Mouse (Mus musculus): ENCODE results near the gene Dgki. TPM values are rescaled to one million over a fixed set of nuclear protein-coding genes. Genes with fewer than 3 reads are reported as not detected.

Dgki gene
- total and polyA plus RNA-seq, 3 experiments: not detected

DNA sequence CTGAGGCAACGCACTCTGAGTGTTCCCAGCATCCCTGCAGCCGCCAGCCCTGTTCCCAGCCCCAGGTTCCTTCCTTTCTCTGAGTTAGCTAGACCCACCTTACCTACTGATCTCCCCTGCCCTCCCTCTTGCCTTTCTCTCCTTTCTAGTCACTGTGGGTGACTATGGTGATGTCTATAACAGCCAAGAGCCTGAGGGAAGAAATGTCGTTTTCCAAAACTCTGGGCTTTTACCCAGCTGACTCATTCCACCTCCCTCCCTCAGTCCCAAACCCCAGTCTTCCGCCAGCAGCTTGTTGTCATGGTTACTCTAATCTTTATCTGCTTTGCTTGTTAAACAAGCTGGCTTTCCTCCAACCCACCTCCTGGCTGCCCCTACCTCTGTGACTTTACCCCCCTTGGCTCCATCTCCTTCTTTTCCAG, 83.6 kb downstream of the Dgki start:
- Histone ChIP-seq H3K9me3 (replicated peaks; ENCODE audit: insufficient read depth, low read length) (no peaks in the 10 kb centered on the region), H3K4me3 (ENCODE audit: control insufficient read depth in 1 of 2, insufficient read depth in 1 of 2, low read depth in 2 of 2, low read length in 2 of 2) (no peak overlapping the region), H3K9ac (ENCODE audit: control insufficient read depth, low read depth, low read length, poor library complexity, severe bottlenecking) (no peak overlapping the region), H3K36me3 (ENCODE audit: control insufficient read depth in 1 of 2, insufficient read depth in 2 of 2, low read length in 2 of 2) (no peaks in the 10 kb centered on the region), H3K27ac (ENCODE audit: control insufficient read depth, low read depth, low read length) (no peak overlapping the region), H3K4me1 (ENCODE audit: control insufficient read depth in 1 of 2, insufficient read depth in 2 of 2, low read length in 2 of 2) (no peaks in the 10 kb centered on the region), H3K27me3 (ENCODE audit: control insufficient read depth in 1 of 2, insufficient read depth in 2 of 2, low read length in 2 of 2) (no peaks in the 10 kb centered on the region), H3K79me2 (ENCODE audit: control insufficient read depth, insufficient read depth, low read length, poor library complexity) (no peaks in the 10 kb centered on the region)
- no peak for DNase-seq (ENCODE audit: low read depth, low spot score)
- TF ChIP-seq MXI1 (IDR thresholded peaks at IDR 0.05; ENCODE audit: low read depth, low read length) (no peak), USF1 (IDR thresholded peaks at IDR 0.05; ENCODE audit: low read depth, low read length) (no peak), NELFE (IDR thresholded peaks at IDR 0.05; ENCODE audit: low read depth, low read length) (no peak), NRF1 (IDR thresholded peaks at IDR 0.05; ENCODE audit: insufficient read depth, low read depth, low read length, poor library complexity, severe bottlenecking) (no peak), MAFK (IDR thresholded peaks at IDR 0.05; ENCODE audit: borderline replicate concordance, low read depth, low read length) (no peak), SIN3A (IDR thresholded peaks at IDR 0.05; ENCODE audit: low read length) (no peak), MEF2A (IDR thresholded peaks at IDR 0.05; ENCODE audit: extremely low read depth, insufficient replicate concordance, low read depth, low read length, poor library complexity, severe bottlenecking) (no peak), JUND (IDR thresholded peaks at IDR 0.05; ENCODE audit: low read depth, low read length) (no peak), MYC (IDR thresholded peaks at IDR 0.05; ENCODE audit: low read depth, low read length) (no peak), MAZ (IDR thresholded peaks at IDR 0.05; ENCODE audit: low read depth, low read length) (no peak), SMC3 (IDR thresholded peaks at IDR 0.05; ENCODE audit: low read depth, low read length) (no peak), CHD1 (IDR thresholded peaks at IDR 0.05; ENCODE audit: low read depth, low read length) (no peak), GABPA (IDR thresholded peaks at IDR 0.05; ENCODE audit: low read depth, low read length) (no peak), ZKSCAN1 (IDR thresholded peaks at IDR 0.05; ENCODE audit: low read depth, low read length) (no peak), ZNF384 (IDR thresholded peaks at IDR 0.05; ENCODE audit: low read depth, low read length) (no peak), POLR2A (IDR thresholded peaks at IDR 0.05; ENCODE audit: control insufficient read depth in 1 of 2, insufficient read depth in 1 of 2, low read depth in 1 of 2, low read length in 2 of 2, poor library complexity in 1 of 2) (no peak), KAT2A (conservative IDR thresholded peaks at IDR 0.05; ENCODE audit: low read depth, low read length) (no peak), CTCF (IDR thresholded peaks at IDR 0.05 in 2 of 3, conservative IDR thresholded peaks at IDR 0.05 in 1 of 3; ENCODE audit: control insufficient read depth in 1 of 3, insufficient read depth in 1 of 3, low read depth in 2 of 3, low read length in 3 of 3, poor library complexity in 1 of 3, severe bottlenecking in 1 of 3) (no peak), E2F4 (IDR thresholded peaks at IDR 0.05; ENCODE audit: borderline replicate concordance, low read depth, low read length) (no peak), CHD2 (IDR thresholded peaks at IDR 0.05; ENCODE audit: low read length) (no peak)

DNA sequence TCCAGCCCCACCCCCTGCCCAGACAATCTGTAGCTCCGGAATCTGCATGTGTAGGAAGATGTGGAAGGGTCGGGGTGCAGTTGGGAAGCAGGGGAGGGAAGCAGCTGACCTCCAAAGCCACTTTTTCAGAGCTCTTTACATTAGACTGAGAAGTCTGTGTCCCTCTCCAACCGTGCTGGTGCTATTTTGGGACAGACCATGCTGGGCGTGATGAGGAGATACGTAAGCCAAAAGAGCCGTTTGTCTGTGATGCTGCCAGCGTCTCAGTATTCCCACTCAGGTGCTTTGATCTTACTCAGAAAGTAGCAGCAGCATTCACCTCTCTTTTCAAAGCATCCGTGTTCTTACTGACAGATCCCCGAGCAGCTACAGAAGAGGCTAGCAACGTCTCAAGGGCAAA, 84.3 kb downstream of the Dgki start:
- Histone ChIP-seq H3K36me3 (ENCODE audit: control insufficient read depth in 1 of 2, insufficient read depth in 2 of 2, low read length in 2 of 2) (no peaks in the 10 kb centered on the region), H3K4me1 (ENCODE audit: control insufficient read depth in 1 of 2, insufficient read depth in 2 of 2, low read length in 2 of 2) (no peaks in the 10 kb centered on the region), H3K27ac (ENCODE audit: control insufficient read depth, low read depth, low read length) (no peak overlapping the region), H3K79me2 (ENCODE audit: control insufficient read depth, insufficient read depth, low read length, poor library complexity) (no peaks in the 10 kb centered on the region), H3K9ac (ENCODE audit: control insufficient read depth, low read depth, low read length, poor library complexity, severe bottlenecking) (no peak overlapping the region), H3K27me3 (ENCODE audit: control insufficient read depth in 1 of 2, insufficient read depth in 2 of 2, low read length in 2 of 2) (no peaks in the 10 kb centered on the region), H3K4me3 (ENCODE audit: control insufficient read depth in 1 of 2, insufficient read depth in 1 of 2, low read depth in 2 of 2, low read length in 2 of 2) (no peak overlapping the region), H3K9me3 (replicated peaks; ENCODE audit: insufficient read depth, low read length) (no peaks in the 10 kb centered on the region)
- DNase-seq (ENCODE audit: low read depth, low spot score): no peak
- TF ChIP-seq MAFK (IDR thresholded peaks at IDR 0.05; ENCODE audit: borderline replicate concordance, low read depth, low read length): no peak
- TF ChIP-seq RAD21 (IDR thresholded peaks at IDR 0.05; ENCODE audit: low read depth, low read length): no peak
- TF ChIP-seq NELFE (IDR thresholded peaks at IDR 0.05; ENCODE audit: low read depth, low read length): no peak
- TF ChIP-seq MAZ (IDR thresholded peaks at IDR 0.05; ENCODE audit: low read depth, low read length): no peak
- TF ChIP-seq EP300 (IDR thresholded peaks at IDR 0.05; ENCODE audit: low read depth in 1 of 2, low read length in 2 of 2): no peak
- TF ChIP-seq ZKSCAN1 (IDR thresholded peaks at IDR 0.05; ENCODE audit: low read depth, low read length): no peak
- TF ChIP-seq JUND (IDR thresholded peaks at IDR 0.05; ENCODE audit: low read depth, low read length): no peak
- TF ChIP-seq CHD2 (IDR thresholded peaks at IDR 0.05; ENCODE audit: low read length): no peak
- no peak for TF ChIP-seq CTCF (IDR thresholded peaks at IDR 0.05 in 2 of 3, conservative IDR thresholded peaks at IDR 0.05 in 1 of 3; ENCODE audit: control insufficient read depth in 1 of 3, insufficient read depth in 1 of 3, low read depth in 2 of 3, low read length in 3 of 3, poor library complexity in 1 of 3, severe bottlenecking in 1 of 3)
- TF ChIP-seq ZC3H11A (IDR thresholded peaks at IDR 0.05; ENCODE audit: low read depth, low read length): no peak
- TF ChIP-seq ZMIZ1 (IDR thresholded peaks at IDR 0.05; ENCODE audit: low read depth, low read length): no peak
- no peak for TF ChIP-seq SMC3 (IDR thresholded peaks at IDR 0.05; ENCODE audit: low read depth, low read length)
- no peak for TF ChIP-seq TCF12 (IDR thresholded peaks at IDR 0.05; ENCODE audit: low read depth, low read length)
- no peak for TF ChIP-seq RCOR1 (IDR thresholded peaks at IDR 0.05; ENCODE audit: low read depth, low read length)
- no peak for TF ChIP-seq MEF2A (IDR thresholded peaks at IDR 0.05; ENCODE audit: extremely low read depth, insufficient replicate concordance, low read depth, low read length, poor library complexity, severe bottlenecking)
- TF ChIP-seq MYC (IDR thresholded peaks at IDR 0.05; ENCODE audit: low read depth, low read length): no peak
